Comparison of ENCODE assay signal across 1 mouse cellular context in genomic region chr14:120307963-120308362, GRCm38 (mm10).
TF ChIP-seq lines count a peak whose summit lies in the region.

No protein-coding gene starts in this region.

TF ChIP-seq in MEL, 35 proteins besides CTCF, POLR2A, EP300 and RAD21 (continued from another document):
- no peak for TF ChIP-seq ZC3H11A (IDR thresholded peaks at IDR 0.05; ENCODE audit: low read depth, low read length)
